Mouse (Mus musculus) A20 (cell line): ENCODE data around the gene Cd247.
A peak's percentile ranks its signal among the peaks of the same experiment; 100 is the strongest.

Experiments used
- DNase-seq: peaks from one replicate; pipeline ENCODE4 v3.0.0-alpha.2; 2011; ENCODE audit warnings: low read depth, low spot score

Gene Cd247

GRCm38 (mm10) chr1:165853131-165853721 lies 64.7 kb downstream of the Cd247 start:
- no peak for DNase-seq

GRCm38 (mm10) chr1:165853729-165854420 lies 65.4 kb downstream of the Cd247 start:
- DNase-seq, result peak; percentile 82

GRCm38 (mm10) chr1:165855759-165856545 lies 67.5 kb downstream of the Cd247 start:
- no peak for DNase-seq

- no peak for DNase-seq
These were observed 68.8 kb downstream of the Cd247 start for GRCm38 (mm10) chr1:165857279-165857678.

GRCm38 (mm10) chr1:165858356-165858755 lies 69.9 kb downstream of the Cd247 start:
- DNase-seq, result peak; percentile 40

GRCm38 (mm10) chr1:165860373-165861234 lies 72.1 kb downstream of the Cd247 start:
- DNase-seq, result no peak

GRCm38 (mm10) chr1:165861235-165861609 lies 72.7 kb downstream of the Cd247 start:
- DNase-seq, result no peak

- DNase-seq, result no peak
These were observed 73.6 kb downstream of the Cd247 start for GRCm38 (mm10) chr1:165862059-165862458.

GRCm38 (mm10) chr1:165864864-165865795 lies 76.6 kb downstream of the Cd247 start:
- no peak for DNase-seq

GRCm38 (mm10) chr1:165866630-165867280 lies 78.3 kb downstream of the Cd247 start:
- peak; percentile 48 for DNase-seq

GRCm38 (mm10) chr1:165868659-165869058 lies 80.2 kb downstream of the Cd247 start:
- no peak for DNase-seq

- DNase-seq, result no peak
These were observed 86.2 kb downstream of the Cd247 start for GRCm38 (mm10) chr1:165874645-165875044.

GRCm38 (mm10) chr1:165875520-165876284 lies 87.2 kb downstream of the Cd247 start:
- no peak for DNase-seq

GRCm38 (mm10) chr1:165878751-165879150 lies 90.3 kb downstream of the Cd247 start:
- DNase-seq, result no peak

GRCm38 (mm10) chr1:165882146-165882900 lies 93.8 kb downstream of the Cd247 start:
- DNase-seq, result peak; percentile 87

- peak; percentile 28 for DNase-seq
These were observed 103.2 kb downstream of the Cd247 start for GRCm38 (mm10) chr1:165891686-165892085.

- no peak for DNase-seq
These were observed 115.1 kb downstream of the Cd247 start for GRCm38 (mm10) chr1:165903596-165903995.

- DNase-seq, result no peak
These were observed 119.7 kb downstream of the Cd247 start for GRCm38 (mm10) chr1:165908153-165908552.

- no peak for DNase-seq
These were observed 120.3 kb downstream of the Cd247 start for GRCm38 (mm10) chr1:165908806-165909205.
